Mouse (Mus musculus): Measurements from ENCODE around the gene Gm20708. TPM values are rescaled to one million over a fixed set of nuclear protein-coding genes. Genes with fewer than 3 reads are reported as not detected.

Gm20708 gene
- polyA plus RNA-seq, 1 experiment from 2014 or later = 1.2 TPM

DNA sequence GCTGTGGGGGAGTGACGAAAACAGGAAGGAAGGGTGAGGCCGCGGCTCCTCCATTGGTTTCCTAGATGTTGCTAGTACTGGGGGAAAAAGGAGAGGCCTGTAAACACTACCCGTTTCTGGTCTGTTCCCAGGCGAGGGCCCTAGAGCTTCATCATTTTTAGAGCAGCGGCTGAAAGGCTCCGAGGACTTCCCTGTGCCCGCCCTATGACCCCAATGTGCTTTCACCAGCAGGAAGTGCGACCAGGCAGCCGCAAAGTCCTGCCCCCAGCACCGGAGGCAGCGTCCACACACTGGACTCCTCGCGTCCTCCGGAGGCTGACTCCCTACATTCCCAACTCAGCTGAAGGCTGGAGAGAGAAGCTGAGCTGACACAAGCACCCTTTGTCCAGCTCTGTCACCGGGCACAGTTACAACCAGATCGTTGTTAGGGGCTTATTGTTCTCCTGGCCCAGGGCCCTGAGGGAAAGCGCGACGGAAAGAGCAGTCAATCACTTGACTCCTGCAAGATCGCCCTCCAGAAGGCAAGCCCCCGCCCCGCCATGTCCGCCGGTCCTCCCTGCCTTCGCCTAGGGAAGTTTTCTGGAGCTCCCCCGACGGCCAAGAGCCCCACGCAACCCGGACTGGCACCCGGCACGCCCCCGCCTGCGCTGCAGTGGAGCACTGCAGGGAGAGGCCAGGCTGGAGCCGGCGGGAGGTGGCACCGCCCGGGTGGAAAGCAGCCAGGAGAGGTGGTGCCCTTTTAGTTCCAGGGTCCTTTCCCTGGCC, 29.9 kb upstream of the Gm20708 start:
- H3K4me1 ChIP-seq (ENCODE audit: control insufficient read depth, insufficient read depth, low read length) = peaks cover 27% of the 10 kb centered on the region
- H3K4me2 ChIP-seq (ENCODE audit: low read depth, low read length) = peak overlapping the region; percentile 41
- no peaks in the 10 kb centered on the region; the same call in 1 of the 2 replicates for H3K27me3 ChIP-seq (ENCODE audit: control insufficient read depth, insufficient read depth, low read length)
- peak overlapping the region; percentile 61 for H3K27ac ChIP-seq (ENCODE audit: low read depth, low read length)
- H3K9me3 ChIP-seq (ENCODE audit: control insufficient read depth, low read length) = no peaks in the 10 kb centered on the region
- no peaks in the 10 kb centered on the region for H3K36me3 ChIP-seq (ENCODE audit: control insufficient read depth, insufficient read depth, low read length)
- 3% methylated on average over 34 of the region's 38 CpGs for WGBS
- ATAC-seq (ENCODE audit: low read depth) = peak; percentile 33; the same call in 1 of the 2 replicates
- peak overlapping the region; percentile 2; the same call in 1 of the 2 replicates for H3K9ac ChIP-seq (replicated peaks; ENCODE audit: low read depth, low read length)
- H3K4me3 ChIP-seq (ENCODE audit: low read depth, low read length) = peak overlapping the region; percentile 24

DNA sequence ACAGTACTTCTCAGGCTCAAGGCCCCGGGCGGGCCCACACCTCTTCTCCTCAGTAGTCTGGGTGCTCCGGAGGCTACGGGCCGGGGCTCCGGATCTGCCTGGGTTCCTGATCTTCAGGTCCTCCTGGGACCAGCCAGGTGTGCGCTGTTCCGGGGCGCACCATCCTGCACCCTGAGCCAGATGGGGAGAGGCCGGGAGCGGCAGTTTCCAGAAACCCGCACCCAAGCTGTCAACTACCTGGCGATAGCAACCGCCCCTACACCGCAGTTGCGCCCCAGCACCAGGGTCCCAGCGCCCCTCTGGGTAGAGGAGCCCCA, 29.3 kb upstream of the Gm20708 start:
- 2% methylated on average over 16 of the region's 17 CpGs for WGBS
- H3K27ac ChIP-seq (ENCODE audit: low read depth, low read length) = peak overlapping the region; percentile 61
- no peaks in the 10 kb centered on the region for H3K9me3 ChIP-seq (ENCODE audit: control insufficient read depth, low read length)
- H3K4me1 ChIP-seq (ENCODE audit: control insufficient read depth, insufficient read depth, low read length) = peaks cover 27% of the 10 kb centered on the region
- H3K9ac ChIP-seq (replicated peaks; ENCODE audit: low read depth, low read length) = 0 out of 2 replicates have a peak overlapping the region, but pooled peaks have one; percentile 2
- peak overlapping the region; percentile 24 for H3K4me3 ChIP-seq (ENCODE audit: low read depth, low read length)
- H3K36me3 ChIP-seq (ENCODE audit: control insufficient read depth, insufficient read depth, low read length) = no peaks in the 10 kb centered on the region
- peak overlapping the region; percentile 41 for H3K4me2 ChIP-seq (ENCODE audit: low read depth, low read length)
- no peaks in the 10 kb centered on the region; the same call in 1 of the 2 replicates for H3K27me3 ChIP-seq (ENCODE audit: control insufficient read depth, insufficient read depth, low read length)
- no peak for ATAC-seq (ENCODE audit: low read depth)

DNA sequence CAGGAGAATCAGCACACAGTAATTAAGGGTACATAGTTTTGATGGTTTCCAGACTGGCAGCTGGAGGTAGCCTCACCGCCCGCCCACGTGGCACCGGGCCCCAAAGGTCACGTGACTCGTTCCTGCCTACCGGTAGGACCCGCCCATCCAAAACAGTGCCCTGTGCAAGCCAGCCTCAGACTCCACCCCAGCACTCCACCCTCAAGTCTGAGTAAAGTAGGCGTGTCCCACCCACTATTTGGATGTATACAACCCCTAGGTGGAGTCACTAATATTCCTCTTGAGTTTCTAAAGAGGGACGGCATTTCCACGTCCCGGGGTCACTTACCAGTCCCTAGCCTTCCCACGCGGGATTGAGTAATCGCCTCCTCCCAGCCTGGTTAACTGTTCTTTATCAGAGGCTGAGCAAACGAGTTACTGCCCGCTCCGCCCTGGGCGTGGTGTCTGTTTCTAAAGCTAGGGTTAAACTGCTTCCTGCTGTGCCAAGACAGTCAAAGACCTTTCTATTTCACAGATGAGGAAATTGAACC, 28.8 kb upstream of the Gm20708 start:
- no peaks in the 10 kb centered on the region for H3K9me3 ChIP-seq (ENCODE audit: control insufficient read depth, low read length)
- no peaks in the 10 kb centered on the region for H3K36me3 ChIP-seq (ENCODE audit: control insufficient read depth, insufficient read depth, low read length)
- WGBS = 3% methylated on average over 19 of the region's 19 CpGs
- H3K27me3 ChIP-seq (ENCODE audit: control insufficient read depth, insufficient read depth, low read length) = no peaks in the 10 kb centered on the region; the same call in 1 of the 2 replicates
- peaks cover 27% of the 10 kb centered on the region for H3K4me1 ChIP-seq (ENCODE audit: control insufficient read depth, insufficient read depth, low read length)
- H3K9ac ChIP-seq (replicated peaks; ENCODE audit: low read depth, low read length) = 0 out of 2 replicates have a peak overlapping the region, but pooled peaks have one; percentile 2
- peak overlapping the region; percentile 24 for H3K4me3 ChIP-seq (ENCODE audit: low read depth, low read length)
- peak overlapping the region; percentile 41 for H3K4me2 ChIP-seq (ENCODE audit: low read depth, low read length)
- no peak overlapping the region for H3K27ac ChIP-seq (ENCODE audit: low read depth, low read length)
- ATAC-seq (ENCODE audit: low read depth) = no peak

DNA sequence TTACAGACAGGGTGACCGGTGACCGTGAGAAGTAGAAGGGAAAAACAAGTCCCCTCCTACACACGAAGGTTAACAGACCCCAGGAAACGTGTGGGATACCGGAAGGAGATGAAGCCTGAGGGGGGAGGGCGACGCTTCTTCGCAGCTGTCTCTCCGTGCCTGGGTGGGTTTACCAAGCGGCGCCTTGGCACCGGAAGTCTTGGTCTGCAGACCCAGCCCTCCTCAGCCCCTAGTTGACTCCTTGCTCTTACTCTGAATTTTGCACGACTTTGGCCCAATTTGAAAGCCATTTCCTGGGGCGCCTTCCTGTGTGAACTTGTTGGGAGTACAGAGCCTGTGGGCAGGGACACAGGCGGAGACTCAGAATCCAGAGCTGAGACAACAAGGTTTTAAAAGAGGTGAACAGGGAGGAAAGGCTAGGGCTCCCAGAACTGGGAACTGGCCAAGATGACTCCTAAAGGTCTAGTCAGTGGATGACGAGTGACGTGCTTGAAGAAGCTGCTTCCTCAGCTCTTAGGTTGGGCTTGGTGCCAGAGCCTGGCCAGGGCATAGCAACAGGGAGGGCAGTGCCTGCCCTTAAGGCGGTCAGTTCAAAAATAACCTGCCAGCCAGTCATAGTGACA, 28.2 kb upstream of the Gm20708 start:
- WGBS = 21% methylated on average over 18 of the region's 18 CpGs

DNA sequence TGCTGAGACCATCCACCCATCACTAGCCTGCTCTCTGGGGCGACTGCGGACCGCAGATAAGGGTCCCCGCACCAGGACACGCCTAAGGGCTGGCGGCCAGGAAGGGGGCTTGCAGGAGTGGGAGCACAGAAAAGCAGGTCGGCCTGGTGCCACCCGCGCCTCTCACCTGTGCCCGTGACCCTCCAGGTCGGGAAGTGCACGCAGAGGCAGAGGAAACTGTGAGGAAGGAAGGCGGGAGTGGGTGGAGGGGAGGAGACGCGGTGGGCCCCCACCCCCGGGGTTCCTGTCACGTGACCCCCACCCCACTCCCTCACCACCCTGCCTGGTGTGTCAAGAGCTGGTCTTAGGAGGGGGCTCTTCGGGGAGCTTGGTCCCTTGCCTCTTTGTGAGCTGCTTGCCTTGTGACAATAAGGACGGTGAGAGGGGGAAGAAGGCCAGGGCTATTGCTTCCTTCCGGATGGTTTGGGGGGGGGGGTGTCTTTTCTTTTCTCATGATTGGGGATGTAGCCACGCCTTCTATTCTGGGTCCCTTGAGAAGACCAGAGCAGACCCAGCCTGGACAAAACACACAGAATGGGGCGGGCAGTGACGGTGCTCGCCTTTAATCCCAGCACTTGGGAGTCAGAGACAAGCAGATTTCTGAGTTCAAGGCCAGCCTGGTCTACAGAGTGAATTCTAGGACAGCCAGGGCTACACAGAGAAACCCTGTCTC, 27.3 kb upstream of the Gm20708 start, which contains the start of the genes Tmc8 and Tmc6:
Tmc8 (plus strand) TSS at position 84 of the 712 bp plus-strand sequence.
Tmc6 (minus strand) TSS at position 206 of the 712 bp plus-strand sequence.
- H3K4me1 ChIP-seq (ENCODE audit: control insufficient read depth, insufficient read depth, low read length) = peaks cover 27% of the 10 kb centered on the region
- H3K27ac ChIP-seq (ENCODE audit: low read depth, low read length) = no peak within 1 kb of the TSS; the same call in 1 of the 2 replicates
- peak within 1 kb of the TSS; percentile 13 for H3K4me3 ChIP-seq (ENCODE audit: low read depth, low read length)
- ATAC-seq (ENCODE audit: low read depth) = no peak
- H3K4me2 ChIP-seq (ENCODE audit: low read depth, low read length) = peak within 1 kb of the TSS; percentile 48
- H3K9ac ChIP-seq (replicated peaks; ENCODE audit: low read depth, low read length) = peak within 1 kb of the TSS; percentile 28; the same call in 1 of the 2 replicates
- H3K9me3 ChIP-seq (ENCODE audit: control insufficient read depth, low read length) = no peaks in the 10 kb centered on the region
- H3K27me3 ChIP-seq (ENCODE audit: control insufficient read depth, insufficient read depth, low read length) = no peaks in the 10 kb centered on the region; the same call in 1 of the 2 replicates
- no peaks in the 10 kb centered on the region for H3K36me3 ChIP-seq (ENCODE audit: control insufficient read depth, insufficient read depth, low read length)
- 42% methylated on average over 24 of the region's 24 CpGs for WGBS

More for the DNA sequence above, 28.2 kb upstream of the Gm20708 start:
- no peak overlapping the region; the same call in 1 of the 2 replicates for H3K27ac ChIP-seq (ENCODE audit: low read depth, low read length)
- no peak overlapping the region for H3K4me3 ChIP-seq (ENCODE audit: low read depth, low read length)
- H3K4me1 ChIP-seq (ENCODE audit: control insufficient read depth, insufficient read depth, low read length) = peaks cover 27% of the 10 kb centered on the region
- H3K9ac ChIP-seq (replicated peaks; ENCODE audit: low read depth, low read length) = no peak overlapping the region
- H3K9me3 ChIP-seq (ENCODE audit: control insufficient read depth, low read length) = no peaks in the 10 kb centered on the region
- H3K27me3 ChIP-seq (ENCODE audit: control insufficient read depth, insufficient read depth, low read length) = no peaks in the 10 kb centered on the region; the same call in 1 of the 2 replicates
- no peaks in the 10 kb centered on the region for H3K36me3 ChIP-seq (ENCODE audit: control insufficient read depth, insufficient read depth, low read length)
- ATAC-seq (ENCODE audit: low read depth) = no peak
- H3K4me2 ChIP-seq (ENCODE audit: low read depth, low read length) = peak overlapping the region; percentile 41

DNA sequence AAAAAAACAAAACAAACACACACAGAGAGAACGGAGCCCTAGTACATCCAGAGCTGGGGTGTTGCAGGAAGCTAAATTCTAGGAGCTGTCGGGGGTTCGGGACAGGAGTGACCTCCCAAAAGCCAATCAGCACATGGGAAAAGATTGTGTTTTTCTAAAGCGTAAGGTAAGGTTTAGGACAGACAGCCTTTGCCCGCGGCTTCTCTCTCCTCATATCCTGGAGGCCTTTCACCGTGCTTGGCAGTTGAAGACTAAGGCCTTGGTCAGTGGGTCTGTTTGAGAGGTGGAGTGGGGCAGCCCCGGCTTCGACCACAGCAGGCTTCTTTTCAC, 26.8 kb upstream of the Gm20708 start:
- peaks cover 27% of the 10 kb centered on the region for H3K4me1 ChIP-seq (ENCODE audit: control insufficient read depth, insufficient read depth, low read length)
- peak overlapping the region; percentile 28; the same call in 1 of the 2 replicates for H3K9ac ChIP-seq (replicated peaks; ENCODE audit: low read depth, low read length)
- H3K9me3 ChIP-seq (ENCODE audit: control insufficient read depth, low read length) = no peaks in the 10 kb centered on the region
- no peaks in the 10 kb centered on the region for H3K36me3 ChIP-seq (ENCODE audit: control insufficient read depth, insufficient read depth, low read length)
- no peak for ATAC-seq (ENCODE audit: low read depth)
- H3K4me2 ChIP-seq (ENCODE audit: low read depth, low read length) = peak overlapping the region; percentile 48
- H3K4me3 ChIP-seq (ENCODE audit: low read depth, low read length) = peak overlapping the region; percentile 13
- 53% methylated on average over 9 of the region's 9 CpGs for WGBS
- no peaks in the 10 kb centered on the region; the same call in 1 of the 2 replicates for H3K27me3 ChIP-seq (ENCODE audit: control insufficient read depth, insufficient read depth, low read length)
- no peak overlapping the region for H3K27ac ChIP-seq (ENCODE audit: low read depth, low read length)

DNA sequence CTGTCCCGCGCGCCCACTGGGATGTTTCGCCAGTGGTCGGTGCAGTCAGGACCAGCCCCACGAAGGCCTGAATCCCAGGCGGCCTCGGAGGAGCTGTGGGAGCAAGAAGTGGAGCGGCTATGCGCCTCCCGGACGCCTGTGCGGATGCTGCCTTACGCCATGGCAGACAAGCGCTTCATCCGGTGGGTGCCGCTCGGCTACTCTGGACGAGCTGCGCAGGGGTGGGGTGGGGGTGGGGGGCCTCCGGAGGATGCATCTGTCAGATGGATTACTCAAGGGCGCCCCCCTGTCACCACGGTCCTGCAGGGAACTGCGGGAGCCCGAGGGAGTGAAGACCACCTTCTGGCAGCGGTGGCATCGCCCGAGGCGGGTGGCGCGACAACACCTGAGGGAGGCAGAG, 26.4 kb upstream of the Gm20708 start:
- H3K4me3 ChIP-seq (ENCODE audit: low read depth, low read length) = peak overlapping the region; percentile 13
- H3K27ac ChIP-seq (ENCODE audit: low read depth, low read length) = no peak overlapping the region
- H3K36me3 ChIP-seq (ENCODE audit: control insufficient read depth, insufficient read depth, low read length) = no peaks in the 10 kb centered on the region
- H3K4me2 ChIP-seq (ENCODE audit: low read depth, low read length) = peak overlapping the region; percentile 48
- H3K4me1 ChIP-seq (ENCODE audit: control insufficient read depth, insufficient read depth, low read length) = peaks cover 27% of the 10 kb centered on the region
- H3K9ac ChIP-seq (replicated peaks; ENCODE audit: low read depth, low read length) = peak overlapping the region; percentile 28; the same call in 1 of the 2 replicates
- 0 out of 2 replicates have a peak, but pooled peaks have one; percentile 12 for ATAC-seq (ENCODE audit: low read depth)
- no peaks in the 10 kb centered on the region; the same call in 1 of the 2 replicates for H3K27me3 ChIP-seq (ENCODE audit: control insufficient read depth, insufficient read depth, low read length)
- 4% methylated on average over 27 of the region's 31 CpGs for WGBS
- no peaks in the 10 kb centered on the region for H3K9me3 ChIP-seq (ENCODE audit: control insufficient read depth, low read length)

DNA sequence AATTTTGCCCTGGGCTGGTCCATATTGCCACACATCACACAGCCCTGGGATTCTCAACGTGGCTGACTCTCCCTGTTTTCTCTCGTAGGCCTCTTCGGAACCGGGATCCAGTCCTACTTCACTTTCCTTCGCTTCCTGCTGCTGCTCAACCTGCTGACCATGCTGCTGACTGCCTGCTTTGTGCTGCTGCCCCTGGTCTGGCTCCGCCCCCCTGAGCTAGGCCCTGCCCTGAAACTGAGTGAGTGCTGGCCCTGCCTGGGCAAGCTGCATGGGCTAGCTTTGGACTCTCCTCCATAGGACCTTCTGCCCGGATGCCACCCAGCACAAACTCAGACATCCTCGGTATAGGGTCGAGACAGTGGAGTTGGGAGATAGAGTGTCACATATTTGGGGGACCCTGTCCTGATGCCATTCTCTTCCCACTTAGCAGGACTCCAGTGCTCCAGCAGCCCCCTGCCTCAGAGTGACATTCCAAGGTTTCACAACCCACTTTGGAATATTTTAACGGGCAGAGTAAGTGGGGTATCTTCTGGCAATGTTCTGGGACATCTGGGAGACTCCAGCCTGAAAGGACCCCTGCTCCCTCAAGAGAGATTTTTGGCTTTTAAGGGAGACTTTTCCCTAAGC, 25.7 kb upstream of the Gm20708 start:
- ATAC-seq (ENCODE audit: low read depth) = no peak
- Histone ChIP-seq H3K4me1 (ENCODE audit: control insufficient read depth, insufficient read depth, low read length) (peaks cover 25% of the 10 kb centered on the region), H3K9me3 (ENCODE audit: control insufficient read depth, low read length) (no peaks in the 10 kb centered on the region), H3K27ac (ENCODE audit: low read depth, low read length) (no peak overlapping the region), H3K4me2 (ENCODE audit: low read depth, low read length) (peak overlapping the region; percentile 48), H3K4me3 (ENCODE audit: low read depth, low read length) (peak overlapping the region; percentile 13; the same call in 1 of the 2 replicates), H3K27me3 (ENCODE audit: control insufficient read depth, insufficient read depth, low read length) (no peaks in the 10 kb centered on the region; the same call in 1 of the 2 replicates), H3K36me3 (ENCODE audit: control insufficient read depth, insufficient read depth, low read length) (no peaks in the 10 kb centered on the region), H3K9ac (replicated peaks; ENCODE audit: low read depth, low read length) (no peak overlapping the region)
- 34% methylated on average over 10 of the region's 10 CpGs for WGBS
